Mouse (Mus musculus) spleen, adult 18-20 months (tissue): ENCODE results near the gene Ralgps2.

ENCODE experiments used
- DNase-seq, 2 experiments: peaks; one replicate each; pipeline ENCODE4 v3.0.0; 2022; ENCODE audit warnings: mixed read lengths in 2 of 2

Gene Ralgps2

GRCm38 (mm10) chr1:156760549-156761429 is 178.6 kb downstream of the Ralgps2 start:
- DNase-seq = no peak

GRCm38 (mm10) chr1:156758326-156758725 is 181.1 kb downstream of the Ralgps2 start:
- no peak for DNase-seq

- no peak for DNase-seq
These were observed 184.6 kb downstream of the Ralgps2 start for GRCm38 (mm10) chr1:156754608-156755413.
